Mouse (Mus musculus) right cerebral cortex, postnatal 14 days (tissue): Measurements from ENCODE around the gene Klhl31.

Experiments used
- DNase-seq: peaks from one replicate; pipeline ENCODE4 v3.0.0; 2022

Klhl31 gene

DNA sequence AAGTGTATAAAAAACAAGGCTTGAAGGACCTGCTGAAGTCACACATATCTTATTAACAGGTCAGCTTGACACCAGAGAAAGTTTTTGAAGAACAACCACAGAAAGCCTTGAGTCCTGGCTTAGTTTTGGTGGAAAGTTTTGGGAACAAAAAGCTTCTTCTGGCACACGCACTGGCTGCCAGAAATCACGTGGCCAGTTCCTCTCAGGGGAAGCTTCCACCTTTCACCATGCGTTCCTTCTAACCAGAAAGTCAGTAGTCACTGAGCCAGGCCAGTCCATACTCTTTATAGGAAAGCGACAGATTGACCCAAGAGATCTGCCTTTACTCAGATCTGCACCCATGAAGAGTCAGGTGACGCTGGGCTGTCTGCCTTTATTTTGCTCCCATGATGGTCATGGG, 12.1 kb upstream of the Klhl31 start:
- DNase-seq, result no peak

DNA sequence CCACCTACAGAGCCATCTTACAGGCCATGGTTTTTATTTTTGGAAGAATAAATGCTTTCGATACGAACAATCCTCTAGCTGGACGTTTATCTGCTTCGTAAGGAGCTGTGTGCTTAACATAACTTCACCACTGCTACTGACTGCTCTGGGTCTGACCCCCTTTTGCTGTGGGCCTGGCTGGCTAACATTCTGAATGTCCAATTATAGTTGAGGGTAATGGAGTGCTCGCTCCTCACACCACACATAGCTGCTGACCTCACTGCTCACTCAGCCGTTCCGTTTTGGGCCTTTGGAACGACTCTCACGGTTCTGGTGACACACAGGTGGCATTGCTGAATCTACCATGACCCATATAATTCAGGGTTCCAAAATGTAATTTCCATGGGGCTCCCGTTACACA, 7.6 kb upstream of the Klhl31 start:
- no peak for DNase-seq

DNA sequence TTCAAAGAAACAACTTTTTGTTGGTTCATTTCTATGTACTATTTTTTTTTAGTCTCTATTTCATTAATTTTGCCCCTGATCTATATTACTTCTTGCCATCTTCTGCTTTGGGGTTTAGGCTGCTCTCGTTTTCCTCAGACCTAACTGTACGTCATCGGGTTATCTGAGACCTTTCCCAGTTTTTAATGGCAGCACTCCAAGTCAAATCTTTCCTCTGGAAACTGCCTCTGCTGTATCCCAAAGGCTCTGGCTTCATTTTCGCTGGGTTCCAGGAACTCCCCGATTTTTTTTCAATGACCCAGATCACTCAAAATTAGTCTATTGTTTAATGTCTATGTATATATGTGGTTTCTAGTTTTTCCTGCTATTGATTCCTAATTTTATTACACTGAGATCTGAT, 6.6 kb upstream of the Klhl31 start:
- DNase-seq, result no peak

DNA sequence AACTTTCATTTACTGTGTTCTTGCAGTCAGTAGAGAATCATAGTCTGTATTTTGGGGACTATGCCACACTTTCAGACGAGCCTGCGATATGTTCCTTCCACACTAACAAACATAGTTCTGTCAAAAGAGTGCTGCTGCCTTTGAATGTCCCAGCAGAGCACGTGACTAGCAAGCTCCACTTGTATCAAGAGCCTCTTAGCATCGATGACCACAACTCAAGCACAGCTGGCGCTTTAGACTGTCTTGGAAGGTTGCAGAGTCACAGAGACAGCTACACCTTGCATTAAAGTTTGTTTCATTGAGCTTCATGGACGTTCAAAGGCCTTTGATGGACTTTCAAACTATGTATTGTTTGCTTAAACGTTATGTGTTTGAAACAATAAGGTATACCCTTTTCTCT, 5.5 kb upstream of the Klhl31 start:
- DNase-seq, result no peak

DNA sequence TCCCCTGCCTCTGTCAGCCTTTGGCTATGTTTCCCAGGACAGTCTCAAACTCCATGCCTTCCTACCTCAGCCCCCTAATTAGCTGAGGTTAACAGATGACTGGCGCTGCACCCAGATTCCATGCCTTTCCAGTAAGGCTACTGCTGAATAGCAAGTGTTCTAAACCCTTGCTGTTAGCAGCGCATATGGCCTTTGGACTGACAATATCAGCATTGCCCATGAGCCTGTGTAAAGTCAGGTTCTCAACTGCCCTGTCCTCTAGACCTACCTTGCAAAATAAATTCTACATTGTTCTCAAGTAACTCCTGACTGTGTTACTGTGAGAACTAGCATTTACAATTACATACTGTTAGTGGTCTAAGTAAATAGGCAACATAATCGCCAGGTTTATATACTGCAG, 3.9 kb upstream of the Klhl31 start:
- DNase-seq, result no peak

DNA sequence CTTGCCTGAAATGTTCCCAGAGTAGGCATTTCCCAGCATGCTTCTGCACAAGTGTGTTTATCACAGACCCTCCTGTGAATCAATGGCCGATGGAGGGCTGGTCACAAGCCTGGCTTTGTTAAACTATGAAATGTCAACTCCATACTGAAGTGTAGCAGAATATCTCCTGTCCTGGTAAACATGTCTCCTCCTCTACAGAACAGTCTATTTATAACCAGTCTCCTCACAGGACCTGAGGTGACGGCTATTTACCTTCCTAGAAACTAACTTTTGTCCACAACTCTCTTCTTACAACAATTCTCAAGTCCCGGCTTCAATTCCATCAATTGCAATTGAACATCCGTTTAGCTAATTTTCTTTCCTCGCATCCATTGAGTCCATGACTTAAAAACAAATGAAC, 297 bp upstream of the Klhl31 start:
- no peak for DNase-seq

DNA sequence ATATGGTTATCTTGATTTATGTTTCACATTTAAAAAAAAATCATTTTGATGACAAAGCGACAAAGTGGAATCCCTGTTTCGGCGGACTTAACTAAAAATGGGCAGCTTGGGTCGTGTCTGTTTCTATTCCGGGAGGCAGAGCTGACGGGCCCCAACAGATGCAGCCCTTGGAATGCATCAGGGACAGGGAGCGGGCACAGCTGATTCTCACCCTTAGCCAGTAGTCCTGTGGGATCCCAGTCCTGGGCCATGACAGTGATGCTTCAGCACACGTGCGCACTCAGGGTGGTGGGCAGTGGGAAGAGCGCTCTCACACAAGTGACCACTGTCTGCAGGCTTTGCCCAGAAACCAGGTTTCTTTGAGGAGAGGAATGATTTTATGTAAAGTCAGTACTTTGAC, 1.1 kb downstream of the Klhl31 start:
- DNase-seq, result no peak

DNA sequence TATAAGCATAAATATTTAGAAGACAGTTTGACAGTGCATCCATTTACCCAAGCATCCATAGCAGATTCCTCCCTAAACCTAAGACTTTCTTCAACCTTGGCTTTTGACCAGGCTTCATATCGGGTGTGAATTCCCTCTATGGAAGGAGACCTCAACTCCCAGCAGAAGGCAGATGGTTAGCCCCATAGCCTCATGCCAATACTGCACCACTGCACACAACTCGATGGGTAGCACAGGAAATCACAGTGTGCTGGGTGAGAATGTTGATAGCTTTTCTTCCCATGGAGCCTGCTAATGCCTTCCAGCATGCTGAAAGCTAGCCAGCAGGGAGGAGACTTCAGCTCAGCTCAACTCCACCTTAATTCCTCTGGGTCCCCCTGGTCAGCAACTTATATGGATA, 8.9 kb downstream of the Klhl31 start:
- no peak for DNase-seq

DNA sequence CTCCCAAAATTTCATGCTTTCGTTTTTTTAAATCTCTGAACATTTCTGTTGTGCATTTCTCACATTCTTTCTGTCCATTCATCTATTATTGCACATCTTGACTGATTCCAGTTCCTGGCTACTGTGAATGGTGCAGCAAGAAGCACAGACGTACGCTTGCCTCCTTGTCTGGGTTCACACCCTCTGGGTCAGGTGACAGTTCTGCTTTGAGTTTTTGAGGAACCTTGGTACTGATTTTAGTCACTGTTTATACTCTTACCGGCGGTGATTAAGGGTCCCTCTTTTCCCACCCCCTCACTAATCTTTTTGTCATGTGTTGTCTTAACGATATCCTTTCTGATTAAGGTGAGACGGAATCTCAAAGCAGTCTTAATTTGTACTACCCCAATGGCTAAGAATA, 15.5 kb downstream of the Klhl31 start:
- DNase-seq, result no peak

DNA sequence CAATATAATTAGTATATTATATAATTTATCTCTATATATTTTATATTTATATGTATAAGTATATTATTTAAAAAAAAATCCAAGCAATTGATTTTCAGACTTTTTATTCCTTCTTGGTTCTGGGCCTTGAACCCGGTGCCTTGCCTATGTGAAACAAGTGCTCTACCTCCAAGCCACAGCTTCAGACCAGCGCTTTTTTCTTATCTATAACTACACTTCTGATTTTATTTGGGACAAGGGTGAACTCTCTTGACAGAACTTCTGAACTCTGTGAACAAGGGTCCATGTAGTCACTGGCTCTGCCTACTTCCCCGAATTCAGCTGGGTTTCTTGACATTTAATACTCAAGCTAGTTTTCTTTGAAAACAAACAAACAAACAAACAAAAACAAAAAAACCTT, 17.6 kb downstream of the Klhl31 start:
- DNase-seq, result no peak

DNA sequence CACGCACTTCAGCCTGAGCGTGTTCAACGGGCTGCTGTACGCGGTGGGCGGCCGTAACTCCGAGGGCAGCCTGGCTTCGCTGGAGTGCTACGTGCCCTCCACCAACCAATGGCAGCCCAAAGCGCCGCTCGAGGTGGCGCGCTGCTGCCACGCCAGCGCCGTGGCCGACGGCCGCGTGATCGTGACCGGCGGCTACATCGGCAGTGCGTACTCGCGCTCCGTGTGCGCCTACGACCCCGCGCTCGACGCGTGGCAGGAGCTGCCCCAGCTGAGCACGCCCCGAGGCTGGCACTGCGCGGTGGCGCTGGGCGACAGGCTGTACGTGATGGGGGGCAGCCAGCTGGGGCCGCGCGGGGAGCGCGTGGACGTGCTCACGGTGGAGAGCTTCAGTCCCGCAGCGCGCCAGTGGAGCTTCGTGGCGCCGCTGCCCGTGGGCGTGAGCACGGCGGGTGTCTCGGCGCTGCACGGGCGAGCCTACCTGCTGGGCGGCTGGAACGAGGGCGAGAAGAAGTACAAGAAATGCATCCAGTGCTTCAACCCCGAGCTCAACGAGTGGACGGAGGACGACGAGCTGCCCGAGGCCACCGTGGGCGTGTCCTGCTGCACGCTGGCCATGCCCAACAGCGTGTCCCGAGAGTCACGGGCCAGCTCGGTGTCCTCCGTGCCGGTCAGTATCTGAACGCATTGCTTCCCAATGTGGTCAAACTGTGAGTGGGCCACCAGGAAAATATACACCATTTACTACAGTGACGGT, 19.1 kb downstream of the Klhl31 start:
- DNase-seq, result peak; percentile 49

DNA sequence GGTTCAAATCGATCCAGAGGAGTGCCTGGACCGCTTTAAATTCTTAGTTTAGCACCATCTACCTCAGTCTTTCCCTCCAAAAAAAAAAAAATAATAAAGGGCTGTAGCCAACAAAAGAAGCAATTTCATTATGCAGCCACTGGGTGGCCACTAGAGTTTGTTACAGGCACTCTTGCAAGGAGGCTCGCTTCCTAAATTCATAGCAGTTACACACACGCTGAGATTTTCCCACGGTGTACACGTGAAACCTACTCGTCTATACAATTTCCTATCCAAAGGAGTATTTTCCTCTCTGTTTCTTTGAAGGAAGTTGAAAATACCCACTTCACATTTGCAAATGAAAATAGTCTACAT, 19.6 kb downstream of the Klhl31 start:
- DNase-seq, result peak; percentile 45

DNA sequence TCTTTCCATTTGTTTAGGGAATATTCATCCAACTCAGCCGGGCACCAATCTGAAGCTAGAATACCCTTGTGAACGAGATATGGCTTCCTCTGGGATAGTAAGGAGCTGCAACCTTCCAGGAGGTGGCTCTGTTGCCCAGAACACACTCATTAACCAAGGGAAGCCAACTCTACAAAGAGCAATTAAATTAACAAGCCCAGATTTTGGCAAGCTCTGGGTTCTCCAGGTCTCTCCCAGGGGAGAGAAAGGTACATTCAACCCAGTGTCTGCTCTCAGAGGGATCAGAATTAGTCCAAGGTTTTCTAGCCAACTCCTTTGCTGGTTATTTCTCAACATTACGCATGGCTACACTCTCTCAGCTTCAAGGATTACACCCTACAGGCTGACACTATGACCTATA, 26.6 kb downstream of the Klhl31 start:
- DNase-seq, result no peak

DNA sequence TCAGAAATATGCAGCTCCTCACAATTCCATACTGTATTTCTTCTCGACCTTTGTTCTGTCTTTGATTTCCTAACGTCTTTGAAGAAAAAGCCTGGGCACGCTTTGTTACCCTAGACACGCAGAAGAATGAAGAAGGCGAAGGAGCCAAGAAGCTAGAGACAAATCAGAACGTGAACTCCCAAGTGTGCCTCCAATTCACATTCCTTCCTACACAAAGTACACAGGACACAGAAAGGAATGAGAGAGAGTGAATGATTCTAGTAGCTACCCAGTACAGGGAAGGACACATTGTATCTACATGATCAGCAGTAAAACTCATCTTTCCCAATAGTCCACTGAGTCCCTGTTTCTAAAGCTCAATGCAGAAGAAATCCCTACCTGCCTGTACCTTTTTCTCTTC, 33.8 kb downstream of the Klhl31 start:
- DNase-seq, result no peak

DNA sequence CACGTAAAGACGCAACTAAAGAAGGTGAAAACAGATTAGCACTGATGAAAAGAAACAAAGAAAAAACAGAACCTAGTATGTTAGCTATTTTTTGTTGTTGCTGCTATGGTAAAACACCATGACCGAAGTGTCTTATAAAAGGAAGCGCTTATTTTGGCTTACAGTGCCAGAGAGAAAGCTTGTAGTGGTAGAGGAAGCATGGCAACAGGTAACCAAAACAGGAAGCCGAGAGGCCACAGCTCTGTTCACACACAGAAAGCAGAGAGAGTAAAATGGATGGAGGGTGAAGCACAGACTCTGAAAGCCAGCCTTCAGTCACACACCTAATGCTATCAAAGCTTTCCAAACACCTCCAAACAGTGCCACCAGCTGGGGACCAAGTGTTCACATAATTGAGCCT, 34.7 kb downstream of the Klhl31 start:
- DNase-seq, result no peak

DNA sequence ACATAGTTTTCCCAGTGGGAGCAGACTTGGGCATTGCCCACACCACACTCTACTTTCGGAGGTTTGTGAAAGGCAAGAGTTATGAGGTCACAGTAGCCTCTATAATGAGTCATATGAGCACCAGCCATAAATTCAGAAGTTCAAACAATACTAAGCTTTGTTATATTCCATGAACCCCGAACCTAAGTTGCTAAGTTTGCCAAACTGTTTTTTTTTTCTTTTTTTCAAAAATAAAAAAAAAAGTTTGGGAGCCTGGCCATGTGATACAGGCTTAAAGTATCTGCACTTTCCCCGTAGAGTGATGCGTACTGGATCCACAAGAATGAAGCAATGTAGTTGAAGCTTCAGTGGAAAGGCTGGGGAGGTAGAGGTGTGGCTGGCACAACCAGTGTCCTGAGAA, 36.9 kb downstream of the Klhl31 start:
- no peak for DNase-seq

DNA sequence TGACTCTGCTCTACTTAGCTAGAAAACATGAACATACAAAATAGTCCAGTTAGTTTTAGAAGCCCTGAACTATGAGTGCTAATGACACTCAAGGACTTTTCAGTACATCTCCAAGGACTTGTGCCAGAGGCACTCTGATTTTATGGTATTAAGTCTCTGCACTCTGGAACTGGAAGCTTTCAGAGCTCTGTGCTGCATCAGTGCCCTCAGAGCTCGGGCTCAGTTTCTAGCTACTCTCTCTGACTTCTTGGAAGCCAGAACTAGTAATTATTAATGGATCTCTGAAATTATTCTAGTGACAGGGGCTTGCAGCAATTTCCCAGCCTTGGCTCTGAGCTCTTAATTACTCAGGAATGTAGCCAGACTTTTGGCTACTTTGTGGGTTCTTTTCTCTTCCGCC, 37.7 kb downstream of the Klhl31 start:
- DNase-seq, result no peak

DNA sequence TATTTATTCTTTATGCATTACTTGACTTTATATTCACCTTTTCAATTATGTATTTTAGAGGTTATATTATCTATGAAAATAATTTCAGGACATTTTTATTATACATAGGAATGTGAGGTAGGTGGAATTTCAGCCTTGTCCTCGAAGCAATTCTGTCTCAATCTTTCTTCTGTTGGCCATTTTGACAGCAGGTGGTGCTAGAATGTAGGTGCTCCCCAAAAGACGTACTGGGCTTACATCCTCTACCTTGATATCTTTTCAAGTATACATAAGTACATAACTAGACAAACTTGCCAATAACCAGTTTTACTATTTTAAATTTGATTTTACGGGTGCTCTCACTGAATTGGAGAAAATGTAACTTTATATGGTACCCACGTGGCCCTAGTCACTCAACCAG, 48.6 kb downstream of the Klhl31 start:
- DNase-seq, result no peak

DNA sequence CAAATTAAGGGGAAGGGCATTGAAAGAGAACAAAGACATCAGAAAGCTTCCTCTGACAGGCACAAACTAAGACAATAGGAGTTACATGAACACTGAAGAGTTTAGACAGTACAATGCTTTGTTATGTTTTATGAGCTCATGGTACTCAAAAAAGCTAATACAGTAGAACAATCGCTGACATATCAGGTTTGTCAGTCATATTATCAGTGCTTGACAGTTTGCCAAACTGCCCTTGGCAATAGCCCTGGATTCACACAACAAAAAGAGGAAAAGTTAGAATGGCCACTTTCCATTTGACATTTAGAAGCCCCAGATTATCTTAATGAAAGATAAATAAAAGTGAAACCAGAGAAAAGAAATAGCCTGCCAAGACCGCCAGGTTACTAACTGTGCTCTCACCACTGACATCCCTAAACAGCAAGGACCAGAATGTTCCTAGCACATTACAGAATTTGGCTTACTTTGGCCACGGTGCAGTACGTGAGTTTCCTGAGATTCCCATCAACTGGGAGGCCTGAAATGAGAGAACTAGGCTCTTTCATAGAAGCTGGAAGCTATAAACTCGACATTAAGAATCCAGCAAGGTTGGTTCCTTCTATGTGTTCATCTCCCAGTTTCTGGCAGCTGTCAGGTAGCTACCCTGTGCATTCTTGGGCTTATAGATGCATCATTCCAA, 49.7 kb downstream of the Klhl31 start:
- no peak for DNase-seq

DNA sequence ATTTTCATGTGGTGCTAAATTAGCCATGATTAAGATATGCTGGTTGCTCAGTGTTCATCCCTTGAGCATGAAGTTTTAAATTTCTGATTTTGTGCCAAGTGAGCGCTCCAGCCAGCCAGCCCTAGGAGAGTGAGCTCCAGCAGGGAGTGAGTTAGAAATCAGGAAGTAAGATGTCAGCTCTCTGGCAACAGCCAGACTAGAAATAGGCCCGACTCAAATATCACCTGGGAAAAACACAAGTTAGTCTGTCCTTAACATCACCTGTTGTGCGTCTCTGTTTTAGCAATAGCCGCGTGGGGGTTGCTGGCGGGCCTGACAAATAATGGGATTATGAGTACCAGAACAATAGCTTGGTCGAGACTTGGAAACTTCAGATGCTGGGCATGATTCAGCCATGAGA, 56.4 kb downstream of the Klhl31 start:
- DNase-seq, result no peak

DNA sequence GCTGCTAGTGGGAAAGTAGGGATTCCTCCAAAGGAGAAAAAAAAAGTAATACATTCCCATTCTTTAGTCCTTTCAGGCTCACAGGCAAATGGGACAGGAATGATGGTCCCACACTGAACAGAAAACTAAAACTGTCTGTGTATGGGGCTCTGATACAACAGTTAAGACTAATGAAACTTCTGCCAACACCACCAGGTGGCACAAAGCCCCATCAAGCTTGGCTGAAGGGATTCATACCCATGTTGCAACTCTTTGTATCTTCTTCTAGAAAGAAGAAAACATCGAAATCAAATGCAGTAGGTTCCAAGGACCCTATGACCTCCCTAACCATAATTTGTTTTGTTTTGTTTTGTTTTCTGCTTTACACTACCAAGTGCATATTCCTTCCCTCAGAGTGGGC, 57.1 kb downstream of the Klhl31 start:
- no peak for DNase-seq

DNA sequence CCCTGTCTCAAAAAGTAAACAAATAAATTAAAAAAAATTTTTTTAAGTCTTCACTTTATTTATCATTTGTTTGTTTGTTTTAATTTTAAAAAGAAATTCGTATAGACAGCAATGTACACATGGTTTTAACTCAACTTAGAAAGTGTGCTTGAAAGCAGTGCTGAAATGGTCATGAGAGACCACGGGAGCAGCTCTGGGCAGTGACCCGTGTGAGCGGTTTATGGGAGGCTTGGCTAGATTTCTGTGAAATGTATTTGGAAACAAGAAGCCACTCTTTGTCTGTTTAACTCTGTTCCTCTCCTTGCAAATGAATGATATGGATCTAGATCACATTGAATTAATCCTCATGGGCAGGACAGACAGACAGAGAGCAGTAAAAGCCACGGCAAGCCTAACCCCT, 59.3 kb downstream of the Klhl31 start:
- no peak for DNase-seq

DNA sequence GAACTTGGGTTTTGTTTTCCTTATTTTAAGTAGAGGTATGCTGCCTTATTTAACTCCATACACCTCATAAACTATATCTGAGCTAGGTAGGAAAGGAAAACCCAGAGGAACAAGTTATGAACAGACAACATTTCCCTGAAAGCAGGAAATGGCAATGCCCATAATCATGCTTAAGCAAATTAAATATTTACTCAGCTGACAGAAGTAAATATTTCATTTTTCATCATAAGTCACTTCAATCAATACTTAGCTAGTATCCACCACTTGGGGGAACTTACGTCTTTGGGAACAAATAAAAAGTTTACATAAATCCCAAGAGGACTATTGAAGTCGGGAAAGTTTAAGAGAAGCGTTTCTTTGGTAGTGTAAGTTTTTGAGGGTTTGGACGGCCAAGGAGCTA, 67.2 kb downstream of the Klhl31 start:
- DNase-seq, result no peak

DNA sequence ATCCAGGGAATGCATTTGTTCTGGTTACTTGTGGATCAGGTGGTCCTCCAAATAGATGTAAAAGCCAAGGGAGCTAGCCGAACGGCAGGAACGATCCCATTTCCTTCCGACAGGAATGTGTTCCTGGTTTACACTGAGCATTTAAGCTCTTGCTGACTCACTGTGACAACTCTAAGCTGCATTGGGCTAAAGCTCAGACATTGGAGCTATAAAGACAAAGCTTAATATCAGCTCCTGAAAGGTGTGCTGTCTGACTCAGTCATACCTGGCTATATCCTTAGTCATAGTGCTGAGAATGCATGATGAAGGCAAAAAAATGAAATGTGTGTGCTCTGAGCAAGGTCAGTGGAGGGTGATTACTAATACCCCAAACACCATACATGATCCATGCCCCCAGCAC, 67.8 kb downstream of the Klhl31 start:
- DNase-seq, result no peak

DNA sequence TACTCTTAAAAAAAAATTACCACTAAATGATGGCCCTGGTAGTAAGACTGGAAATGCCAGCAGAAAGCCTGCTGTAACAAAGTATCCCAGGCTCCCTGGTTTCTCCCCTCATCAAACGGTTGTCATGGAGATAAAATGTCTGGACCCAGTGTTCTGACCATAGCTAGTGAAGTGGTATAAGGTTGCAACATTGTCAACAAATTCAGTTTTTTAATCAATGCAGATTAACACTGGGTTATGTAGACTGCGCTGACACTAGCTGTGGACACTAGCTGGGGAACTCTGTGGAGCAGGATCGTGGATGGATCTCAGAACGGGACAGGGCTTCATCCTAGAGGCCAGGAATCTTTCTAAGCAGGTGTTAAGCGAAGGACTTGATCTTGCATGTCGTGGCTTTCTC, 70.2 kb downstream of the Klhl31 start:
- no peak for DNase-seq
